Mouse (Mus musculus) bone marrow macrophage, adult 2 months (primary cell): Measurements from ENCODE around the gene Ptrhd1. TPM values are rescaled to one million over a fixed set of nuclear protein-coding genes. Genes with fewer than 3 reads are reported as not detected.
"Not testable (repeated sequence)": the region's sequence is repeated elsewhere in the genome, so short reads cannot be mapped to it uniquely, and the experiment has no call there.

Experiments used
- H3K27ac ChIP-seq: 2 replicates; pipeline ENCODE4 v1.5.1; 2012; ENCODE audit warnings: low read depth, low read length; ENCODE audit not compliant: insufficient read depth
- H3K4me1 ChIP-seq: 2 replicates; pipeline ENCODE4 v1.6.1; 2012; ENCODE audit warnings: low read length; ENCODE audit not compliant: control insufficient read depth, insufficient read depth
- H3K4me3 ChIP-seq: 2 replicates; pipeline ENCODE4 v1.5.1; 2012; ENCODE audit warnings: mild to moderate bottlenecking, low read length, moderate library complexity; ENCODE audit not compliant: insufficient read depth
- CTCF ChIP-seq: IDR thresholded peaks from 2 replicates; pipeline ENCODE4 v1.5.1; 2012; ENCODE audit warnings: low read depth, mild to moderate bottlenecking, low read length, moderate library complexity
- POLR2A ChIP-seq: IDR thresholded peaks from 2 replicates; pipeline ENCODE4 v1.6.1; 2012; ENCODE audit warnings: mild to moderate bottlenecking, low read depth, low read length, borderline replicate concordance
- polyA plus RNA-seq: library from polyadenylated mRNA; stranded (reverse); fragments of >200 nt; gene quantifications from 2 replicates; pipeline ENCODE4 v1.2.4, GENCODE M21; 2012; ENCODE audit not compliant: missing spikeins, insufficient read depth, insufficient read length

Gene Ptrhd1
- polyA plus RNA-seq, 1 experiment, result 8.1 TPM

- H3K4me1 ChIP-seq, result peaks cover 22% of the 10 kb centered on the region
- no peak overlapping the region for H3K27ac ChIP-seq
- no peak overlapping the region for H3K4me3 ChIP-seq
- TF ChIP-seq POLR2A, result no peak
- no peak for TF ChIP-seq CTCF
Observed at GRCm38 (mm10) chr12:4201454-4202200, 32.2 kb upstream of the Ptrhd1 start.

- Histone ChIP-seq H3K4me3 (no peak overlapping the region), H3K27ac (no peak overlapping the region), H3K4me1 (peaks cover 18% of the 10 kb centered on the region)
- TF ChIP-seq CTCF, result no peak
- no peak for TF ChIP-seq POLR2A
Observed at GRCm38 (mm10) chr12:4202206-4202605, 31.6 kb upstream of the Ptrhd1 start.

- peaks cover 24% of the 10 kb centered on the region for H3K4me1 ChIP-seq
- no peak overlapping the region for H3K27ac ChIP-seq
- no peak for TF ChIP-seq CTCF
- TF ChIP-seq POLR2A, result no peak
- no peak overlapping the region for H3K4me3 ChIP-seq
Observed at GRCm38 (mm10) chr12:4206106-4206505, 27.7 kb upstream of the Ptrhd1 start.

GRCm38 (mm10) chr12:4208405-4209133, 25.3 kb upstream of the Ptrhd1 start:
- TF ChIP-seq CTCF (peak; percentile 43; the same call in 1 of the 2 replicates), POLR2A (no peak)
- no peak overlapping the region for H3K4me3 ChIP-seq
- peaks cover 31% of the 10 kb centered on the region for H3K4me1 ChIP-seq
- H3K27ac ChIP-seq, result peak overlapping the region; percentile 62

GRCm38 (mm10) chr12:4209196-4209595, 24.6 kb upstream of the Ptrhd1 start:
- H3K27ac ChIP-seq, result no peak overlapping the region
- H3K4me3 ChIP-seq, result no peak overlapping the region
- TF ChIP-seq POLR2A (no peak), CTCF (no peak)
- H3K4me1 ChIP-seq, result peaks cover 31% of the 10 kb centered on the region

- no peak overlapping the region for H3K4me3 ChIP-seq
- peaks cover 31% of the 10 kb centered on the region for H3K4me1 ChIP-seq
- peak overlapping the region; percentile 50 for H3K27ac ChIP-seq
- peak; percentile 33; the same call in 1 of the 2 replicates for TF ChIP-seq CTCF
- no peak for TF ChIP-seq POLR2A
Observed at GRCm38 (mm10) chr12:4211174-4211573, 22.7 kb upstream of the Ptrhd1 start.

- H3K4me1 ChIP-seq, result peaks cover 31% of the 10 kb centered on the region
- TF ChIP-seq POLR2A, result no peak
- TF ChIP-seq CTCF, result no peak
- H3K27ac ChIP-seq, result no peak overlapping the region
- no peak overlapping the region for H3K4me3 ChIP-seq
Observed at GRCm38 (mm10) chr12:4212908-4213307, 20.9 kb upstream of the Ptrhd1 start.

- H3K4me3 ChIP-seq, result no peak overlapping the region
- H3K4me1 ChIP-seq, result peaks cover 25% of the 10 kb centered on the region
- no peak overlapping the region for H3K27ac ChIP-seq
- TF ChIP-seq CTCF, result no peak
- no peak for TF ChIP-seq POLR2A
Observed at GRCm38 (mm10) chr12:4230156-4230555, 3.7 kb upstream of the Ptrhd1 start.

GRCm38 (mm10) chr12:4232777-4233176, 1.1 kb upstream of the Ptrhd1 start:
- Histone ChIP-seq H3K4me3 (peak overlapping the region; percentile 47), H3K27ac (peak overlapping the region; percentile 90), H3K4me1 (peaks cover 44% of the 10 kb centered on the region)
- TF ChIP-seq POLR2A (no peak), CTCF (no peak)

GRCm38 (mm10) chr12:4237481-4237880, 3.7 kb downstream of the Ptrhd1 start:
- H3K4me1 ChIP-seq, result peaks cover 23% of the 10 kb centered on the region
- TF ChIP-seq CTCF (no peak), POLR2A (no peak)
- no peak overlapping the region for H3K4me3 ChIP-seq
- peak overlapping the region; percentile 74; the same call in 1 of the 2 replicates for H3K27ac ChIP-seq

- H3K27ac ChIP-seq, H3K4me3 ChIP-seq: not testable (repeated sequence)
- peaks cover 20% of the 10 kb centered on the region for H3K4me1 ChIP-seq
Observed at GRCm38 (mm10) chr12:4240281-4240680, 6.5 kb downstream of the Ptrhd1 start.
